Mouse (Mus musculus) liver, embryonic 15.5 days (tissue): ENCODE results near the gene Il7r. TPM values are rescaled to one million over a fixed set of nuclear protein-coding genes. Genes with fewer than 3 reads are reported as not detected.

Experiments used
- ATAC-seq: fragments of 200-750 bp; cut with Nextera tagmentation; 2 replicates; pipeline ENCODE4 v1.8.0; 2017; ENCODE audit warnings: moderate number of reproducible peaks, mild to moderate bottlenecking, moderate library complexity; ENCODE audit not compliant: insufficient read depth
- H3K27ac ChIP-seq: fragments of 300-500 bp; sonication (generic); replicated peaks from 2 replicates; pipeline ENCODE4 v1.5.1; 2015; ENCODE audit warnings: mild to moderate bottlenecking, inconsistent platforms
- H3K27me3 ChIP-seq: fragments of 300-500 bp; sonication (generic); 2 replicates; pipeline ENCODE4 v1.6.1; 2015; ENCODE audit warnings: mild to moderate bottlenecking, inconsistent platforms
- H3K36me3 ChIP-seq: fragments of 300-500 bp; sonication (generic); replicated peaks from 2 replicates; pipeline ENCODE4 v1.6.1; 2015; ENCODE audit warnings: moderate library complexity, mild to moderate bottlenecking, inconsistent platforms
- H3K4me1 ChIP-seq: fragments of 300-500 bp; sonication (generic); replicated peaks from 2 replicates; pipeline ENCODE4 v1.6.1; 2015; ENCODE audit warnings: inconsistent platforms
- H3K4me2 ChIP-seq: fragments of 300-500 bp; sonication (generic); 2 replicates; pipeline ENCODE4 v1.6.1; 2015; ENCODE audit warnings: moderate library complexity, mild to moderate bottlenecking, inconsistent platforms
- H3K4me3 ChIP-seq: fragments of 300-500 bp; sonication (generic); replicated peaks from 2 replicates; pipeline ENCODE4 v1.5.1; 2015; ENCODE audit warnings: mild to moderate bottlenecking, inconsistent platforms
- H3K9ac ChIP-seq: fragments of 300-500 bp; sonication (generic); 2 replicates; pipeline ENCODE4 v1.6.1; 2015; ENCODE audit warnings: moderate library complexity, mild to moderate bottlenecking, inconsistent platforms
- H3K9me3 ChIP-seq: fragments of 300-500 bp; sonication (generic); replicated peaks from 2 replicates; pipeline ENCODE4 v1.6.1; 2016; ENCODE audit warnings: inconsistent platforms
- WGBS: fragments of 180-500 bp; shearing (Covaris S2); methylation state at CpG from one replicate; pipeline ENCODE4 v1.1.7; 2015; ENCODE audit warnings: mixed read lengths; ENCODE audit not compliant: insufficient replicate concordance; 5-methylcytosine and 5-hydroxymethylcytosine counted together
- polyA plus RNA-seq: library from polyadenylated mRNA; unstranded; fragments of >200 nt; fragmentation: Nextera tagmentation; extraction: Ambion mirVana; gene quantifications from 2 replicates; pipeline ENCODE4 v1.2.1, GENCODE M21; 2015

The Il7r gene
- polyA plus RNA-seq, 1 experiment from 2014 or later = 0.90 TPM

GRCm38 (mm10) chr15:9472167-9472566 is 57.8 kb downstream of the Il7r start:
- Histone ChIP-seq H3K4me2 (peak overlapping the region; percentile 51), H3K4me1 (peaks cover 46% of the 10 kb centered on the region), H3K9ac (peak overlapping the region; percentile 42), H3K36me3 (no peaks in the 10 kb centered on the region), H3K27ac (peak overlapping the region; percentile 90), H3K27me3 (no peaks in the 10 kb centered on the region), H3K4me3 (peak overlapping the region; percentile 30), H3K9me3 (no peaks in the 10 kb centered on the region)
- WGBS = 14% methylated on average over 3 of the region's 3 CpGs
- peak; percentile 37 for ATAC-seq

- Histone ChIP-seq H3K9ac (no peak overlapping the region), H3K4me1 (peaks cover 51% of the 10 kb centered on the region), H3K36me3 (no peaks in the 10 kb centered on the region), H3K27ac (peak overlapping the region; percentile 63), H3K27me3 (no peaks in the 10 kb centered on the region), H3K9me3 (no peaks in the 10 kb centered on the region), H3K4me3 (no peak overlapping the region), H3K4me2 (no peak overlapping the region)
- 71% methylated on average over 4 of the region's 4 CpGs for WGBS
- ATAC-seq = no peak
These were observed 58.8 kb downstream of the Il7r start for GRCm38 (mm10) chr15:9471053-9471685.

- no peaks in the 10 kb centered on the region for H3K36me3 ChIP-seq
- H3K27me3 ChIP-seq = no peaks in the 10 kb centered on the region
- peak overlapping the region; percentile 66 for H3K27ac ChIP-seq
- H3K4me1 ChIP-seq = peaks cover 24% of the 10 kb centered on the region
- no peaks in the 10 kb centered on the region for H3K9me3 ChIP-seq
- no peak overlapping the region for H3K9ac ChIP-seq
- H3K4me3 ChIP-seq = peak overlapping the region; percentile 12; the same call in 1 of the 2 replicates
- WGBS = 13% methylated on average over 1 of the region's 1 CpGs
- peak overlapping the region; percentile 60 for H3K4me2 ChIP-seq
- ATAC-seq = peak; percentile 53
These were observed 65.9 kb downstream of the Il7r start for GRCm38 (mm10) chr15:9464039-9464438.

GRCm38 (mm10) chr15:9463521-9464027 is 66.4 kb downstream of the Il7r start:
- Histone ChIP-seq H3K9me3 (no peaks in the 10 kb centered on the region), H3K4me2 (peak overlapping the region; percentile 60), H3K4me3 (peak overlapping the region; percentile 12; the same call in 1 of the 2 replicates), H3K9ac (peak overlapping the region; percentile 26; the same call in 1 of the 2 replicates), H3K27me3 (no peaks in the 10 kb centered on the region), H3K36me3 (no peaks in the 10 kb centered on the region), H3K4me1 (peaks cover 22% of the 10 kb centered on the region), H3K27ac (peak overlapping the region; percentile 66)
- ATAC-seq = peak; percentile 94
- WGBS = 10% methylated on average over 7 of the region's 7 CpGs

Other genes starting within 250 kb of the Il7r start
- gene Ugt3a2, start 194.6 kb downstream of the Il7r start, polyA plus RNA-seq = 1.6 and 2.2 TPM in 2 replicates
- 0.50 and 0.92 TPM in 2 replicates for gene Capsl, start 94.1 kb downstream of the Il7r start, polyA plus RNA-seq
- 0.06 and 0.12 TPM in 2 replicates for gene Spef2, start 218.7 kb upstream of the Il7r start, polyA plus RNA-seq